Mouse (Mus musculus): Measurements from ENCODE around the gene Smok3c.
"Not testable (repeated sequence)": the region's sequence is repeated elsewhere in the genome, so short reads cannot be mapped to it uniquely, and the experiment has no call there.

The Smok3c gene

DNA sequence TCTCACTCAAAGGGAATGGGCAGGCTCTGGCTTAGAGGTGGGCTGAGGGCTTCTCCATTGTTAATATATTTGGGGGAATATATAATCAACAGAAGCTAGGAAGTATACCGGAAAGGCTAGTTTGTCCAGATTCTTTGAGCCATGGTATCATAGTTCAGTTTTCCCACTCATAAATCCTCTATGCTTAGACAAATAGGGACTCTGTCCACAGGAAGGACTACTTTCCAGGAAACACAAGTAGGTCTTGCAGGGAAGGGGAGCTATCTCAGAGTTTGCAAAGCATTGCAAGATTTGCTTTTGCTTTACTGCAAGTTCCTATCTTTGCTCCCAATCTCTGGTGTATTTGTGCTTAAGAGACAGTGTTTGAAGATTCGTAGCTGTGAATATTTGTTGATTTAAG lies 52.0 kb downstream of the Smok3c start:
- DNase-seq, result no peak

DNA sequence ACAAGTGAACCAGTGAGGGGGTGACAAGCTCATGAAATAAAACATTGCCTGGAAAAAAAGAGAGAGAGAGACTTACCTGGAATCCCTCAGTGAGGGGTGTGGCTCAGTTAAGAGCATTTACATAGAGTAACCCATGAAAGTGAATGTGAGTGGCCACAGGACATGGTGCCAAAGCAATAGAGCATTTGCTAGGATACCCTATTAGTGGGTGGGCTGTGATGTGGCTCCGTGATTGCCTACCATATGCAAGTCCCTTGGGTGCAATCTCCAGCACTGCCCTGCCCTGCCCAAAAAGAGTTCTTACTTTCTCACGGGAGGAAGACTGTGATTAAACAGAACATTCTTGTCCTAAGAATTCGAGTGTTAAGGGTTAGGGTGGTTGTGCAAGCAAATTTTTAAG lies 54.1 kb downstream of the Smok3c start:
- DNase-seq, result no peak

DNA sequence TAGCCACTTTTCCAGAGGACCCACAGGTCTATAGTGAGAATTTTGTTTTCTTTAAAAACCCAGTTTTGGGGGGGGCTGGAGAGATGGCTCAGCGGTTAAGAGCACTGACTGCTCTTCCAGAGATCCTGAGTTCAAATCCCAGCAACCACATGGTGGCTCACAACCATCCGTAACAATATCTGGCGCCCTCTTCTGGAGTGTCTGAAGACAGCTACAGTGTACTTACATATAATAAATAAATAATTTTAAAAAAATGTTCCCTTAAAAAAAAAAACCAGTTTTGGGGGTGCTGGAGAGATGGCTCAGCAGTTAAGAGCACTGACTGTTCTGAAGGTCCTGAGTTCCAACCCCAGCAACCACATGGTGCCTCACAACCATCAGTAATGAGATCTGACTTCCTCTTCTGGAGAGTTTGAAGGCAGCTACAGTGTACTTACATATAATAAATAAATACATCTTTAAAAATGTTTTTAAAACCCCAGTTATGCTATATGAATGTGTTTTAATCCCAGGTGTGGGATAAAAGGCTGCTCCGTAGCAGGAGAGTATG lies 56.9 kb downstream of the Smok3c start:
- not testable (repeated sequence) for DNase-seq

Data from cerebellum, adult 11-12 months (tissue).